Mouse (Mus musculus) inflammation-experienced regulatory T-cells (primary cell): ENCODE measurements around the gene Gcnt7. TPM values are rescaled to one million over a fixed set of nuclear protein-coding genes. Genes with fewer than 3 reads are reported as not detected.

Experiments
- polyA plus RNA-seq, 2 experiments: library from polyadenylated mRNA; unstranded; fragments of 100-300 nt; shearing (Covaris generic); gene quantifications; one replicate each; pipeline ENCODE4 v1.2.1; 2017

Gene Gcnt7
- polyA plus RNA-seq = 1 to 10 TPM; 2.7 to 3.4 TPM

DNA sequence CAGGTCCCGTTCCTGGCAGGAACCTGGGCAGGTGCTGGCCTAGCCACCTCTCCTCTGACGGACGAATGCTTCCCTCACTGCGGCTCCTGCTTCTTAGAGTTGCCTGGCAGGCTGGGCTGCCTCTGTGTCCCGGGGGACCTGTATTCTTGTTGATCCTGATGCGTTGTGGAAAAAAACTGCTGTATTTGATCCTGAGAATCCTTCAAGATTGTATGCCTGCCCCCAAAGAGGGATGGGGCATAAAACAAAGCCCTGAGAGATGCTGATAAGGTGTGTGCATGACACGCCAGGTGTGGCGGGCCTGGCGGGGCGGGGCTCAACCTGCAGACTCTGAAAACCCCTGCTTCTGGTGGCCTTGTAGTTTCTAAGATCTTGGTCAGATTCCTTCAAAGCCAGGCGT, at the start of gene Gcnt7:
TSS of gene Gcnt7 (minus strand) at position 101 of the 400 bp plus-strand sequence.

DNA sequence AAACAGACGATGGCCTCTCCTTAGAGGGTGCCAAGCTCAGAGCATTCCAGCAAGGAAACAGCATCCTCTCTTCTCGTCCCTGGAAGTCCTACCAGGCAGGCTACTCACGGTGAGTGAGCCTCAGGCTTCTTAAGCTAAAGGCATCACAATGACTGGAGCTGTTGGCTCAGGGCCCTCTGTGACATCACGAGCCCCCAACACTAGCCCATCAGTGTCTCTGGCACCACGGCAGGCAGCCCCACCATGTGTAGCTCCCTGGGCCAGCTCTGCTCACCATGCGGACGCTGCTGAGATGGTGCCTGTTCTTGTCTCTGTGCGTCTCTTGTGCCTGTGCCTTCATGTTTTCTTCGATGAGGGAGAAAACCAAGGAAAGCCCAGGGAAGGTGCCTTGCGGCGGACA, 13.9 kb upstream of the Gcnt7 start, which contains the start of gene Fam209:
TSS of gene Fam209 (plus strand) at position 203 of the 400 bp plus-strand sequence.

DNA sequence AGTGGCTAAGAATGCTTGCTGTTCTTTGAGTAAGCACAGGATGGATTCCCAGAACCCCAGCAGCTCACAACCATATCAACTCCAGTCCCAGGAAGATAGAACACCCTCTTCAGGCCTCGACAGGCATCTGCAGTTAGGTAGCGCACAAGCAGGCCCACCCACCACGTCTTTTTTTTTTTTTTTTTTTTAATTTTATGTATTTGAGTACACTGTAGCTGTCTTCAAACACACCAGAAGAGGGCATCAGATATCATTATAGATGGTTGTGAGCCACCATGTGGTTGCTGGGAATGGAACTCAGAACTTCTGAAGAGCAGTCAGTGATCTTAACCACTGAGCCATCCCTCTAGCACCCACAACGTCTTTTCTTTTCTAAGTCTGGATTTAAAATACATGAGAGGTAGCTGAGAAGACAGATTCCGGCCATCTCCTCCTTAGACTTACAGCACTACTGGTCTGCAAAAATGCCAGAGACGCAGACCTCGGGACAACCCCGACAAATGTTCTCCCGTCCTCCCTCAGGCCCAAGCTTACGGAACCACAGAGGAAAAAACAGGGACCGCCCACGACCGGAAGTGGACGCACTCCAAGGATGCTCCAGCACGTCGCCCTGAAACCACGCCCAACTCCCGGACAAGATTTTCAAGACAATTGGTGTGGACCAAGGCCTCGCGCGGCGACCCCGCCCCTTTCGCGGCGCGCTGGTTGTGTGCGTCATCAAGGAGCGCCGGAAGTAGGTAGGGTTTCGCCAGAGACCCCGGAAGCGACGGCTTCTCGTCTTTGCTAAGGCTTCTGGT, 18.4 kb downstream of the Gcnt7 start, which contains the start of gene Rtf2:
TSS of gene Rtf2 (plus strand) at position 714 of the 797 bp plus-strand sequence.

Other genes with a start within 250 kb of the Gcnt7 start
- gene Mc3r, start 210.1 kb downstream of the Gcnt7 start, polyA plus RNA-seq = 1 to 10 TPM in 1 of 2 experiments, under 1 TPM in 1; 0.28 to 1.2 TPM
- 10 to 100 TPM; 15.0 to 31.0 TPM for gene Fam210b, start 113.0 kb downstream of the Gcnt7 start, polyA plus RNA-seq
- gene Aurka, start 88.1 kb downstream of the Gcnt7 start, polyA plus RNA-seq = 1 to 10 TPM; 3.1 to 3.2 TPM
- 10 to 100 TPM; 25.2 to 27.6 TPM for gene Cstf1, start 87.9 kb downstream of the Gcnt7 start, polyA plus RNA-seq
- gene Cass4, start 64.8 kb downstream of the Gcnt7 start, polyA plus RNA-seq = 1 to 10 TPM; 2.6 to 9.9 TPM
- gene Rtf2, start 18.0 kb downstream of the Gcnt7 start, polyA plus RNA-seq = 100 to 1,000 TPM; 121 to 128 TPM
- gene Fam209, start 13.9 kb upstream of the Gcnt7 start, polyA plus RNA-seq = under 1 TPM; 0.83 to 0.84 TPM
- under 1 TPM; 0.14 to 0.32 TPM for gene Tfap2c, start 91.0 kb upstream of the Gcnt7 start, polyA plus RNA-seq